25 mouse cellular contexts compared by ENCODE assay signal in the genomic region with DNA sequence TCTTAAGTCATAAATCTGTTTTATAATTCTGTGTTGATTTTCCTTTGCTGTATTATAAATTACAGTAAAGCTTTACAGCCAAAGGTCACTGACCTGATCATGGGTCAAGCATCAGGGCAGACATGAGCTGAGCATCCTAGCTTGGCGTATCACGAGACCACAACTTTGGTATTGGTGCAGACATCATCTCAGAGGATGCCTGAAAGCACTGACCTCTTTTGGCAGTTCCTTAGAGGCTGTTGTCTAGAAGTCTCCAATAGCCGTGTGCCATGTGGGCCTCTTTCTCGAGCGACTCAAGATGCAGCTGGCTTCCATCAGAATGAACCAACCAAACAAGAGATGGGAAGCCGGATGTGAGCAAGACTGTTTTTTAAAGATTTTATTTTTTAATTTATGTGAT. TPM values are rescaled to one million over a fixed set of nuclear protein-coding genes. Genes with fewer than 3 reads are reported as not detected.
DNase-seq lines count a peak whose midpoint lies in the region; ATAC-seq and TF ChIP-seq lines count a peak whose summit lies in the region.
"Had no signal": no experiment of that assay in that cellular context is flagged by ENCODE, and none has a peak within 500 bp of the region (broad histone marks: within the 10 kb centered on the region; RNA-seq: fewer than 3 reads in every experiment).

No protein-coding gene starts in this region.

- no peak for TF ChIP-seq POLR2A in kidney, adult 2 months (IDR thresholded peaks at IDR 0.05; ENCODE audit: low read depth, low read length)

- H3K4me3 ChIP-seq in kidney, embryonic 15.5 days (replicated peaks), result no peak overlapping the region
- no peak overlapping the region for H3K4me3 ChIP-seq in kidney, adult 2 months (ENCODE audit: insufficient read depth, low read depth, low read length)
- H3K4me3 ChIP-seq in lung, embryonic 14.5 days (ENCODE audit: low read depth, low read length), result no peak overlapping the region
- H3K4me3 ChIP-seq: embryonic facial prominence, embryonic 12.5 days; embryonic facial prominence, embryonic 15.5 days; gastrocnemius, adult 2 months; heart, embryonic 12.5 days; heart, embryonic 15.5 days had no signal

- H3K4me1 ChIP-seq in kidney, embryonic 15.5 days, result peaks cover 14% of the 10 kb centered on the region
- no peaks in the 10 kb centered on the region for H3K4me1 ChIP-seq in kidney, adult 2 months (ENCODE audit: control insufficient read depth, insufficient read depth, low read length)
- H3K4me1 ChIP-seq in lung, embryonic 14.5 days (ENCODE audit: insufficient read depth), result no peaks in the 10 kb centered on the region; the same call in 1 of the 2 replicates
- H3K4me1 ChIP-seq: embryonic facial prominence, embryonic 12.5 days; embryonic facial prominence, embryonic 15.5 days; heart, embryonic 12.5 days; heart, embryonic 15.5 days had no signal

- WGBS in kidney, embryonic 15.5 days, result 55% methylated on average over 6 of the region's 6 CpGs
- 72% methylated on average over 6 of the region's 6 CpGs for WGBS in kidney, adult 2 months
- WGBS in lung, embryonic 14.5 days, result 65% methylated on average over 6 of the region's 6 CpGs

- H3K9me3 ChIP-seq in kidney, embryonic 15.5 days (replicated peaks), result no peaks in the 10 kb centered on the region
- H3K9me3 ChIP-seq in lung, embryonic 14.5 days (ENCODE audit: low read depth, low read length), result no peaks in the 10 kb centered on the region
- H3K9me3 ChIP-seq: embryonic facial prominence, embryonic 12.5 days; embryonic facial prominence, embryonic 15.5 days; heart, embryonic 12.5 days; heart, embryonic 15.5 days had no signal

- DNase-seq in kidney, adult 9 months, result no peak
- DNase-seq in kidney, postnatal 10 days, result peak; percentile 64
- no peak for DNase-seq in kidney, adult 2 months
- DNase-seq in lung, embryonic 14.5 days, result peak; percentile 38
- DNase-seq in lung, postnatal 25 days (ENCODE audit: low spot score), result no peak
- DNase-seq: adrenal gland, adult 2 months; adrenal gland, postnatal 14 days; cerebellum, adult 11 months; cerebellum, adult 2 months; cerebellum, adult 9-11 months; cerebellum, postnatal 25 days; forebrain, postnatal 0 days; gastrocnemius, adult 2 months; gastrocnemius, postnatal 14 days; heart, adult 11 months; heart, postnatal 14 days; heart, postnatal 4 days had no signal

- no peaks in the 10 kb centered on the region for H3K36me3 ChIP-seq in kidney, embryonic 15.5 days
- no peaks in the 10 kb centered on the region for H3K36me3 ChIP-seq in kidney, adult 2 months (ENCODE audit: control insufficient read depth, insufficient read depth, low read length)
- H3K36me3 ChIP-seq in lung, embryonic 14.5 days (ENCODE audit: insufficient read depth), result no peaks in the 10 kb centered on the region
- H3K36me3 ChIP-seq: embryonic facial prominence, embryonic 12.5 days; embryonic facial prominence, embryonic 15.5 days; heart, embryonic 12.5 days; heart, embryonic 15.5 days had no signal

- peak; percentile 59 for ATAC-seq in kidney, embryonic 15.5 days (replicated peaks; ENCODE audit: low FRiP score)
- ATAC-seq in lung, embryonic 14.5 days (ENCODE audit: insufficient read depth), result peak; percentile 24; the same call in 1 of the 2 replicates
- ATAC-seq: CD4-positive, CD25-positive, alpha-beta regulatory T cell, adult 4 months; forebrain, embryonic 14.5 days; forebrain, postnatal 0 days had no signal

- H3K4me2 ChIP-seq in kidney, embryonic 15.5 days, result no peak overlapping the region
- H3K4me2 ChIP-seq in lung, embryonic 14.5 days, result no peak overlapping the region
- H3K4me2 ChIP-seq: embryonic facial prominence, embryonic 12.5 days; embryonic facial prominence, embryonic 15.5 days; heart, embryonic 12.5 days; heart, embryonic 15.5 days; hindbrain, embryonic 14.5 days had no signal

- no peak overlapping the region for H3K27ac ChIP-seq in kidney, embryonic 15.5 days
- no peak overlapping the region for H3K27ac ChIP-seq in kidney, adult 2 months (ENCODE audit: insufficient read depth, low read depth, low read length)
- H3K27ac ChIP-seq in lung, embryonic 14.5 days (ENCODE audit: low read depth), result no peak overlapping the region
- H3K27ac ChIP-seq: embryonic facial prominence, embryonic 12.5 days; embryonic facial prominence, embryonic 15.5 days; gastrocnemius, adult 2 months; heart, embryonic 15.5 days; hindbrain, embryonic 14.5 days had no signal

- H3K9ac ChIP-seq in kidney, embryonic 15.5 days, result no peak overlapping the region
- no peak overlapping the region for H3K9ac ChIP-seq in lung, embryonic 14.5 days
- H3K9ac ChIP-seq: embryonic facial prominence, embryonic 12.5 days; embryonic facial prominence, embryonic 15.5 days; forebrain, postnatal 0 days; heart, embryonic 12.5 days; heart, embryonic 15.5 days; hindbrain, embryonic 14.5 days had no signal

- no peaks in the 10 kb centered on the region for H3K27me3 ChIP-seq in kidney, embryonic 15.5 days
- H3K27me3 ChIP-seq in kidney, adult 2 months (replicated peaks; ENCODE audit: control insufficient read depth, insufficient read depth, low read length), result no peaks in the 10 kb centered on the region
- no peaks in the 10 kb centered on the region for H3K27me3 ChIP-seq in lung, embryonic 14.5 days (ENCODE audit: insufficient read depth, low read length)
- H3K27me3 ChIP-seq: embryonic facial prominence, embryonic 12.5 days; embryonic facial prominence, embryonic 15.5 days; heart, embryonic 12.5 days; heart, embryonic 15.5 days had no signal

- no peak for TF ChIP-seq CTCF in kidney, adult 2 months (conservative IDR thresholded peaks at IDR 0.05; ENCODE audit: insufficient read depth, insufficient read length, low read depth, low read length)
- no peak for TF ChIP-seq CTCF in lung, embryonic 14.5 days (IDR thresholded peaks at IDR 0.05; ENCODE audit: low read depth)

RNA-seq across cellular contexts. Expression of a gene that starts 28.8 kb away (rescaled TPM):
- 99.1 and 100 TPM in 2 replicates for polyA plus RNA-seq in kidney, embryonic 15.5 days (2015; fragmentation: Nextera tagmentation; extraction: Ambion mirVana)
- polyA plus RNA-seq in kidney, adult 2 months (2012; rRNA removed), result 22.7 and 23.8 TPM in 2 replicates
- 95.3 and 97.7 TPM in 2 replicates for polyA plus RNA-seq in lung, embryonic 14.5 days (2014; fragmentation: Nextera tagmentation; extraction: Ambion mirVana)

RNA-seq across cellular contexts. Expression of a gene that starts 32.6 kb away (rescaled TPM):
- polyA plus RNA-seq in kidney, embryonic 15.5 days (2015; fragmentation: Nextera tagmentation; extraction: Ambion mirVana), result 126 and 132 TPM in 2 replicates
- polyA plus RNA-seq in kidney, adult 2 months (2012; rRNA removed), result 28.1 and 32.1 TPM in 2 replicates
- polyA plus RNA-seq in lung, embryonic 14.5 days (2014; fragmentation: Nextera tagmentation; extraction: Ambion mirVana), result 115 and 123 TPM in 2 replicates

RNA-seq across cellular contexts. Expression of a gene that starts 32.6 kb away (rescaled TPM):
- 56.7 and 58.1 TPM in 2 replicates for polyA plus RNA-seq in kidney, embryonic 15.5 days (2015; fragmentation: Nextera tagmentation; extraction: Ambion mirVana)
- 7.3 and 8.9 TPM in 2 replicates for polyA plus RNA-seq in kidney, adult 2 months (2012; rRNA removed)
- 39.6 and 43.9 TPM in 2 replicates for polyA plus RNA-seq in lung, embryonic 14.5 days (2014; fragmentation: Nextera tagmentation; extraction: Ambion mirVana)

Comparison
In these comparisons a context has a peak if more than half of its experiments do, and no peak if none do; other contexts are left out.
1. DNase-seq: peak in kidney, postnatal 10 days (single experiment) and lung, embryonic 14.5 days (single experiment); none in kidney, adult 9 months (single experiment), kidney, adult 2 months (single experiment) and lung, postnatal 25 days (single experiment).